Mouse (Mus musculus) hindbrain, embryonic 12.5 days (tissue): Measurements from ENCODE around the gene Tanc1. TPM values are rescaled to one million over a fixed set of nuclear protein-coding genes. Genes with fewer than 3 reads are reported as not detected.
"Not testable (repeated sequence)": the region's sequence is repeated elsewhere in the genome, so short reads cannot be mapped to it uniquely, and the experiment has no call there.

Experiments used
- ATAC-seq: fragments of 200-750 bp; cut with Nextera tagmentation; 2 replicates; pipeline ENCODE4 v1.8.0; 2017; ENCODE audit warnings: moderate TSS enrichment; ENCODE audit not compliant: low FRiP score
- H3K27ac ChIP-seq: fragments of 300-500 bp; sonication (generic); 2 replicates; pipeline ENCODE4 v1.5.1; 2016; ENCODE audit warnings: mild to moderate bottlenecking
- H3K27me3 ChIP-seq: fragments of 300-500 bp; sonication (generic); 2 replicates; pipeline ENCODE4 v1.6.1; 2016; ENCODE audit warnings: mild to moderate bottlenecking
- H3K36me3 ChIP-seq: fragments of 300-500 bp; sonication (generic); 2 replicates; pipeline ENCODE4 v1.6.1; 2016; ENCODE audit warnings: mild to moderate bottlenecking
- H3K4me1 ChIP-seq: fragments of 300-500 bp; sonication (generic); 2 replicates; pipeline ENCODE4 v1.6.1; 2016
- H3K4me2 ChIP-seq: fragments of 300-500 bp; sonication (generic); replicated peaks from 2 replicates; pipeline ENCODE4 v1.6.1; 2016; ENCODE audit warnings: mild to moderate bottlenecking
- H3K4me3 ChIP-seq: fragments of 300-500 bp; sonication (generic); 2 replicates; pipeline ENCODE4 v1.5.1; 2016; ENCODE audit warnings: mild to moderate bottlenecking
- H3K9ac ChIP-seq: fragments of 300-500 bp; sonication (generic); 2 replicates; pipeline ENCODE4 v1.6.1; 2016; ENCODE audit warnings: mild to moderate bottlenecking, moderate library complexity
- H3K9me3 ChIP-seq: fragments of 300-500 bp; sonication (generic); replicated peaks from 2 replicates; pipeline ENCODE4 v1.6.1; 2016; ENCODE audit warnings: mild to moderate bottlenecking
- WGBS: fragments of 180-500 bp; shearing (Covaris S2); methylation state at CpG from one replicate; pipeline ENCODE4 v1.1.7; 2016; 5-methylcytosine and 5-hydroxymethylcytosine counted together
- polyA plus RNA-seq: library from polyadenylated mRNA; unstranded; fragments of >200 nt; fragmentation: Nextera tagmentation; extraction: Ambion mirVana; gene quantifications from 2 replicates; pipeline ENCODE4 v1.2.1, GENCODE M21; 2016

Gene Tanc1
- polyA plus RNA-seq, 1 experiment from 2014 or later: 18.9 TPM

GRCm38 (mm10) chr2:59841944-59842343, 230.1 kb downstream of the Tanc1 start:
- H3K4me1 ChIP-seq: peaks cover 13% of the 10 kb centered on the region
- 81% methylated on average over 11 of the region's 11 CpGs for WGBS
- H3K4me3 ChIP-seq: no peak overlapping the region
- no peak overlapping the region for H3K27ac ChIP-seq
- peaks cover 13% of the 10 kb centered on the region for H3K36me3 ChIP-seq
- no peak overlapping the region for H3K9ac ChIP-seq
- H3K9me3 ChIP-seq: no peaks in the 10 kb centered on the region
- H3K27me3 ChIP-seq: no peaks in the 10 kb centered on the region
- no peak for ATAC-seq
- no peak overlapping the region for H3K4me2 ChIP-seq

GRCm38 (mm10) chr2:59842556-59843008, 230.7 kb downstream of the Tanc1 start:
- Histone ChIP-seq H3K4me3 (no peak overlapping the region), H3K9ac (no peak overlapping the region), H3K27ac (no peak overlapping the region), H3K9me3 (no peaks in the 10 kb centered on the region), H3K36me3 (peaks cover 10% of the 10 kb centered on the region), H3K4me1 (peaks cover 13% of the 10 kb centered on the region), H3K4me2 (no peak overlapping the region), H3K27me3 (no peaks in the 10 kb centered on the region)
- no peak for ATAC-seq
- WGBS: 78% methylated on average over 6 of the region's 6 CpGs

GRCm38 (mm10) chr2:59843156-59843555, 231.3 kb downstream of the Tanc1 start:
- WGBS: 83% methylated on average over 21 of the region's 21 CpGs
- no peak for ATAC-seq
- Histone ChIP-seq H3K4me2 (no peak overlapping the region), H3K9me3 (no peaks in the 10 kb centered on the region), H3K36me3 (peaks cover 9% of the 10 kb centered on the region), H3K4me3 (no peak overlapping the region), H3K27me3 (no peaks in the 10 kb centered on the region), H3K4me1 (peaks cover 13% of the 10 kb centered on the region), H3K27ac (no peak overlapping the region), H3K9ac (no peak overlapping the region)

GRCm38 (mm10) chr2:59843848-59844247, 232.0 kb downstream of the Tanc1 start:
- no peak for ATAC-seq
- peaks cover 15% of the 10 kb centered on the region for H3K4me1 ChIP-seq
- 91% methylated on average over 6 of the region's 6 CpGs for WGBS

GRCm38 (mm10) chr2:59851885-59852284, 240.0 kb downstream of the Tanc1 start:
- not testable (repeated sequence) for H3K27ac ChIP-seq, ATAC-seq, H3K36me3 ChIP-seq, H3K9me3 ChIP-seq, H3K4me2 ChIP-seq, H3K9ac ChIP-seq, H3K4me3 ChIP-seq, H3K27me3 ChIP-seq, H3K4me1 ChIP-seq
- 87% methylated on average over 3 of the region's 5 CpGs for WGBS

More at GRCm38 (mm10) chr2:59843848-59844247, 232.0 kb downstream of the Tanc1 start:
- Histone ChIP-seq H3K9ac (no peak overlapping the region), H3K27me3 (no peaks in the 10 kb centered on the region), H3K4me3 (no peak overlapping the region), H3K27ac (no peak overlapping the region), H3K4me2 (no peak overlapping the region), H3K36me3 (peaks cover 9% of the 10 kb centered on the region), H3K9me3 (no peaks in the 10 kb centered on the region)

GRCm38 (mm10) chr2:59852916-59853315, 241.1 kb downstream of the Tanc1 start:
- Histone ChIP-seq H3K4me1 (0 out of 2 replicates have a peak, but pooled peaks cover 2% of the 10 kb centered on the region), H3K4me2 (no peak overlapping the region), H3K9ac (no peak overlapping the region), H3K27me3 (no peaks in the 10 kb centered on the region), H3K4me3 (no peak overlapping the region), H3K36me3 (peaks cover 9% of the 10 kb centered on the region; the same call in 1 of the 2 replicates), H3K27ac (no peak overlapping the region), H3K9me3 (no peaks in the 10 kb centered on the region)
- ATAC-seq: 0 out of 2 replicates have a peak, but pooled peaks have one; percentile 52
- 79% methylated on average over 11 of the region's 11 CpGs for WGBS

- Histone ChIP-seq H3K4me2 (no peak overlapping the region), H3K27me3 (no peaks in the 10 kb centered on the region), H3K36me3 (peaks cover 9% of the 10 kb centered on the region; the same call in 1 of the 2 replicates), H3K27ac (no peak overlapping the region), H3K9me3 (no peaks in the 10 kb centered on the region), H3K4me3 (no peak overlapping the region), H3K4me1 (no peaks in the 10 kb centered on the region), H3K9ac (no peak overlapping the region)
- no peak for ATAC-seq
- WGBS: 93% methylated on average over 10 of the region's 10 CpGs
Measured at GRCm38 (mm10) chr2:59853543-59853942, 241.7 kb downstream of the Tanc1 start.

- ATAC-seq: no peak
- Histone ChIP-seq H3K9me3 (no peaks in the 10 kb centered on the region), H3K4me2 (no peak overlapping the region), H3K4me1 (0 out of 2 replicates have a peak, but pooled peaks cover 1% of the 10 kb centered on the region), H3K9ac (no peak overlapping the region), H3K4me3 (no peak overlapping the region), H3K27ac (no peak overlapping the region), H3K27me3 (no peaks in the 10 kb centered on the region), H3K36me3 (peaks cover 9% of the 10 kb centered on the region; the same call in 1 of the 2 replicates)
- 78% methylated on average over 9 of the region's 9 CpGs for WGBS
Measured at GRCm38 (mm10) chr2:59854363-59854762, 242.5 kb downstream of the Tanc1 start.

- ATAC-seq: no peak
Measured at GRCm38 (mm10) chr2:59862618-59863017, 250.8 kb downstream of the Tanc1 start.

GRCm38 (mm10) chr2:59870526-59870925, 258.7 kb downstream of the Tanc1 start:
- Histone ChIP-seq H3K4me3 (no peak overlapping the region), H3K4me2 (no peak overlapping the region), H3K36me3 (peaks cover 5% of the 10 kb centered on the region), H3K9ac (no peak overlapping the region), H3K9me3 (no peaks in the 10 kb centered on the region), H3K27me3 (no peaks in the 10 kb centered on the region), H3K27ac (no peak overlapping the region), H3K4me1 (no peaks in the 10 kb centered on the region)
- 90% methylated on average over 6 of the region's 6 CpGs for WGBS
- ATAC-seq: no peak

More at GRCm38 (mm10) chr2:59862618-59863017, 250.8 kb downstream of the Tanc1 start:
- H3K9me3 ChIP-seq: no peaks in the 10 kb centered on the region
- 0 out of 2 replicates have a peak, but pooled peaks cover 3% of the 10 kb centered on the region for H3K4me1 ChIP-seq
- no peak overlapping the region for H3K27ac ChIP-seq
- no peak overlapping the region for H3K4me2 ChIP-seq
- WGBS: 91% methylated on average over 6 of the region's 6 CpGs
- no peaks in the 10 kb centered on the region for H3K27me3 ChIP-seq
- no peak overlapping the region for H3K4me3 ChIP-seq
- H3K36me3 ChIP-seq: no peaks in the 10 kb centered on the region
- no peak overlapping the region for H3K9ac ChIP-seq

GRCm38 (mm10) chr2:59876482-59876881, 264.6 kb downstream of the Tanc1 start:
- Histone ChIP-seq H3K27ac (no peak overlapping the region), H3K9ac (no peak overlapping the region), H3K4me3 (no peak overlapping the region), H3K4me1 (no peaks in the 10 kb centered on the region), H3K9me3 (no peaks in the 10 kb centered on the region), H3K36me3 (peaks cover 3% of the 10 kb centered on the region), H3K27me3 (no peaks in the 10 kb centered on the region), H3K4me2 (no peak overlapping the region)
- ATAC-seq: no peak
- 89% methylated on average over 15 of the region's 15 CpGs for WGBS

GRCm38 (mm10) chr2:59877335-59877734, 265.5 kb downstream of the Tanc1 start:
- Histone ChIP-seq H3K27me3 (no peaks in the 10 kb centered on the region), H3K4me3 (no peak overlapping the region), H3K27ac (peak overlapping the region; percentile 30; the same call in 1 of the 2 replicates), H3K4me2 (no peak overlapping the region), H3K36me3 (no peaks in the 10 kb centered on the region), H3K9me3 (no peaks in the 10 kb centered on the region), H3K9ac (no peak overlapping the region), H3K4me1 (no peaks in the 10 kb centered on the region)
- 84% methylated on average over 4 of the region's 4 CpGs for WGBS
- no peak; the same call in 1 of the 2 replicates for ATAC-seq

- no peak overlapping the region for H3K4me3 ChIP-seq
- H3K27me3 ChIP-seq: no peaks in the 10 kb centered on the region
- H3K4me1 ChIP-seq: no peaks in the 10 kb centered on the region
- H3K9me3 ChIP-seq: no peaks in the 10 kb centered on the region
- ATAC-seq: no peak
- WGBS: 78% methylated on average over 19 of the region's 19 CpGs
- no peak overlapping the region for H3K27ac ChIP-seq
- no peak overlapping the region for H3K9ac ChIP-seq
- H3K36me3 ChIP-seq: no peaks in the 10 kb centered on the region
- no peak overlapping the region for H3K4me2 ChIP-seq
Measured at GRCm38 (mm10) chr2:59878221-59878620, 266.4 kb downstream of the Tanc1 start.
